Mouse (Mus musculus): ENCODE measurements around the gene Gm14403.
"Not testable (repeated sequence)": the region's sequence is repeated elsewhere in the genome, so short reads cannot be mapped to it uniquely, and the experiment has no call there.

Gm14403 gene

GRCm38 (mm10) chr2:177498067-177498466 lies at the start of gene Gm14403:
Gm14403 (plus strand) TSS chr2:177498215.
- DNase-seq, result peak; percentile 36 to 61

GRCm38 (mm10) chr2:177464676-177465075 lies 33.3 kb upstream of the Gm14403 start, which contains the start of gene Zfp970:
Zfp970 (plus strand) TSS chr2:177464733.
- DNase-seq, result peak in 1 of 2 experiments; percentile 46

DNA sequence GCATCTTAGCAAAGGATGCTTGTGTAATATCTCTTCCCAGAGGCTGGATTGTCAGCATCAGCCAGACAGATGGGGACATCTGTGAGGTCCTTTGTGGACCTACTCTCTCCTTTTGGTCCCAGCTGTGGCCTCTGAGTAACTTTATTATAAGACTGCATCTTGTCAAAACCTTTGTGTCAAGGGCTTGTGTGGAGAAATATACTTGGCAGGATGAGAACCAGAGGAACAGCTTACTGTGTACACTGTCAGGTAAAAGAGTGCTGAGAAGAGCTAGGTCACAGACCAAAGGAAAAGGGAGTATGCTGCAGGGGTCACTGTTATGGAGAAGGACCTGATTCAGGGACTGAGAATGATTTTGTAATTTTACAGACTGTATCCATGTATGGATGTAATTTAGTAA lies 29.8 kb upstream of the Gm14403 start:
- not testable (repeated sequence) for DNase-seq

- not testable (repeated sequence) for DNase-seq
Measured at GRCm38 (mm10) chr2:177472261-177472660, 25.8 kb upstream of the Gm14403 start.

- peak in 1 of 2 experiments; percentile 29 for DNase-seq
Measured at GRCm38 (mm10) chr2:177481971-177482370, 16.0 kb upstream of the Gm14403 start.

GRCm38 (mm10) chr2:177483238-177483948 lies 14.6 kb upstream of the Gm14403 start:
- DNase-seq, result not testable (repeated sequence)

DNA sequence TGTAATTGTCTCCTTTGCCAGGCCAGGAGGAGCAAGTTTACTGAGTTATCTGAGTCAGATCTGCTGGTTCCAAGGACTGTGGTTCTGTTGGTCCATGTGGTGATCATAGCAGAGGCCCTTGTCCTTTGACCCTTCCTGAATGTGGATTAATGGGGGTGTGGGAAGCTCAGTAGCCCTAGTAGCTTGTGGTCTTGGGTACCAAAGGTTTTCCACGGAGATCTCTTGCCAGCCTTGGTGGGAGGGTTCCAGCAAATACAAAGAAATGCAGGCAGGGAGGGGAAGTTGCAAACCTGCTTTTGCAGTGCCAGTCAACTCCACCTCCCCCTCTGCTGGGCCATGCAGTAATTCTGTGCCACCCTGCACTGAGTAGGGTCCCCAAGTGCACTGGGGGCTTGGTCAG lies 1.2 kb downstream of the Gm14403 start:
- not testable (repeated sequence) for DNase-seq

DNA sequence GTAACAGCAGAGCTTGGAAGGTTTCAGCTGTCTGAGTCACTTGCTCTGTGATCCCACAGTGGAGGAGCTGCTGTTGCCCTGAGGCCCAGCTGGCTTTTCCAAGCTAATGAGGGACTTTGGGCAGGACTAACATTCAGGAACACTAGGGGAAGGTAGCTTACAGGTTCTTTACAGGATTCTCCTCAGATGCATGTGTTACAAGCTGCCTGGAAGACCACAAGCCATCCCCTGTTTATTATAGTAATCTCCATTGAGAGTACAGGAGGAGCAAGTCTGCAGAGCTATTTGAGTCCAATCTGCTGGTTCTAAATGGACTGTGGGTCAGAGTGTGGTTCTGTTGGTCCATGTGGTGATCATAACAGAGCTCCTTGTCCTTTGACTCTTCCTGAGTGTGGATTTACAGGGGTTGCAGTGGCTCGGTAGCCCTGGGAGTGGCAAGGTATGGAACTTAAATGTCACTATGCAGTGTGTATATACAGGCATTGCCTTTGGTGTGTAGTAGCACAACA lies 7.2 kb downstream of the Gm14403 start:
- DNase-seq, result not testable (repeated sequence)

- not testable (repeated sequence) for DNase-seq
Measured at GRCm38 (mm10) chr2:177511381-177511780, 13.4 kb downstream of the Gm14403 start.

- DNase-seq, result not testable (repeated sequence)
Measured at GRCm38 (mm10) chr2:177511972-177512371, 14.0 kb downstream of the Gm14403 start.

DNA sequence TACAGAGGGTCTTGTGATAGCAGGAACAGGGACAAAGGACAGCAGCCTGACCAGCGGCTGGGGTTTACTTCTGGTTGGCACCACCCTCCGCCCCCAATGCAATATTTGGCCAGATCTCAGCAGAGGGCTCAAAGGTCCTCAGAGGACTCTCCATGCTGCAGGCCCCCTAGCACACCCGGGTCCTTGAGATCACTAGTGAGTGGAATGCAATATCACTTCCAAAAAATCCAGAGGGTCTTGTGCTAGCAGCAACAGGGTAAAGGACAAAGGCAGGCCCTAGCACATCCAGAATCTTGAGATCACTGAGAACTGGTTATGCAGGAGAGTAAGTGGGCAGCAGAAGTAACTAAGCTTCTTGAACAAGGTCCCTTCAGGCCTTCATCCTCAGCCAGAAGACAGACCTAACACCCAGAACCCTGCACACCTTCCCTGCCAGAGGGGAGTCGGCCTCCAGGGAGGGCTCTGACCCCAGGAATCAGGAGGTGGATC lies 16.0 kb downstream of the Gm14403 start:
- DNase-seq, result not testable (repeated sequence)

DNA sequence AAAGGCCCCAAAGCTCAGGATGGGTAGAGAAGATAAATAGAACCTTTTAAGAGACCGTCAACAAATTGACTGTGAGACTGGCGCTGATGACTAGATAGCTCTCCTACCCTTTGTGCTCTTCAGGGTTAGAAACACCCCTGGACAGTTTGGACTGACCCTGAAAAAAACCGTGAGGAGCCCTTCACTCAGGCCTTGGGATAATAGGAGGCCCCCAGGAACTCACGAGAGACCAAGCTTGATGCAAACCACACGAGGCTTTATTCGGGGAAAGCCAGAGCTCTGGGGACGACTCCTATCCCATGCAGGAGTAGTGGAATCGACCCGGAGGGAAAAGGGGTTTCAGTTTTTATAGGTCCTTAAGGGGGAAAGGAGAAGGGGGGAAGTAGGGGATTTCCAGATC lies 19.7 kb downstream of the Gm14403 start:
- DNase-seq, result not testable (repeated sequence)

GRCm38 (mm10) chr2:177518354-177518753 lies 20.3 kb downstream of the Gm14403 start:
- DNase-seq, result not testable (repeated sequence)

GRCm38 (mm10) chr2:177518960-177519359 lies 20.9 kb downstream of the Gm14403 start:
- DNase-seq, result not testable (repeated sequence)

- no peak for DNase-seq
Measured at GRCm38 (mm10) chr2:177520035-177520434, 22.0 kb downstream of the Gm14403 start.

DNA sequence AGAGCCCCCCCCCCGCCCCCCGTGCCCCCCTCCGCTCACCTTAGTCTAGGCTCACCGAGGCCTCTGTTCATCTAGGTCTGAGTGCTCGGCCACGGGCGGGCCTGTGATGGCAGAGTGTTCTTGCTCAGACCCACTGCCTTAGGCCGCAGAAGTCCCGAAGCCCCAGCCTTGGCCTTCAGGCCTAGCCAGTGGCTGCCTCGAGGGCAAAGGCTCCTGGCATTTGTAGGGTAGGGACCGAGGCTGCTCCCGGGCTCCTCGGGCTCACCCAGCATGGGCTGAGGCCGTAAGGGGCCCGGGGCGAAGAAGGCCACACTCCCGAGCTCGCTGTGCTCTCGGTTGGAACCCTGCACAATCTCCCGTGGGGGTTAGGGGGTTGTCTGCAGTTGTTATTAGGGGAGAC lies 25.0 kb downstream of the Gm14403 start:
- no peak for DNase-seq

DNA sequence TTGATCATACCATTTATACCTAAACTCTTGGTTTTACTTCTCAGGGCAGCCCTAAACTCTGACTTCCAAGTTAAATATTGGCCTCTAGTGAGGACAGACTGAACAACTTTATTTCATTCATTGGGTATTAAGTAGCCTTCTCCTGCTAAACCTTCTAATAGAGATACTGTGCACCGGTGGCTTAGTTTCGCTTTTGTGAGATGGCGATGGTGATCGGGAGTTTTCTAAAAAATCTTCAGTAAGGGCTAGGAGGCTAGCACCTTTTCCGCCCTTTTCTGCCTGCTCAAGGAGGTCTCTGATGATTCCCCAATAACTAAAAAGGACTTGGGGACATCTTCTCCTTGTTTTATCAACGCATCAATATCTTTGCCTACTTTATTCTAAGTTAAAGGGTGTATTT lies 25.7 kb downstream of the Gm14403 start:
- not testable (repeated sequence) for DNase-seq

DNA sequence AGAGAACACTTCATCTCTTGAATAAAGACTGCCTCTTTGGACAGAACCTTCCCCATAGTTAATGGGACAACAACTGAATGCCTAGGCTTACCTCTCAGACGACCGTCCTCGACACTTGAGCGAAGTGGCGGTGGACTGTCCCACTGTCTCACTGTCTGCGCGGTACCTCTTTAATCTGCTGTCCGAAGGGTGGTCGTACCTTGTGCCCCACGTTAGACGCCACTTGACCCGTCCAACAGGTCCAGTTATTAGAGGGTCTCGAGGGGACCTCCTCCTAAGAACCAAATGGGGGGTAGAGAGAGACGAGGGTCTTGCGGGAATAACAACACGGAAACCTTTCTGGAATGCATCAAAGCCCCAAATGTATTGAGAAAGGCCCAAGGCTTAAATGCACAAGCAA lies 26.2 kb downstream of the Gm14403 start:
- DNase-seq, result peak in 1 of 2 experiments; percentile 46

DNA sequence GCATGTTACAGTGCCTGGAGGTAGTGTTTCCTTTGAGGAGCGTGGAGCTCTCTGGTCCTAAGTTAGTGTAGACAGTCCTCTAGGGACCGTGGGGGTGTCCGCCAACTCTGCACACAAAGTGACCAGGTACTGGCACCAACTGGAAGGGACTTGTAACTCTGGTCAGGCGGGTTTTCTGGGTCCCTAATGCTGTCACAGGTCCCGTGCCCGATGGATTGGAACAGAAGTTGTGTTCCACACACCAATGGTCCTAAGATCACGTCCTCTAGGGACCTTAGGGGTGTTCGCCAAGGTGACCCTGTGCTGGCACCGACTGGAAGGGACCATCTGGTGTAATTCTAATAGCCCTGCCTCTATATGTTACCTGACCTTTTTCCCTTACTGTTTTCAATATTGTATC lies 37.9 kb downstream of the Gm14403 start:
- no peak for DNase-seq

DNA sequence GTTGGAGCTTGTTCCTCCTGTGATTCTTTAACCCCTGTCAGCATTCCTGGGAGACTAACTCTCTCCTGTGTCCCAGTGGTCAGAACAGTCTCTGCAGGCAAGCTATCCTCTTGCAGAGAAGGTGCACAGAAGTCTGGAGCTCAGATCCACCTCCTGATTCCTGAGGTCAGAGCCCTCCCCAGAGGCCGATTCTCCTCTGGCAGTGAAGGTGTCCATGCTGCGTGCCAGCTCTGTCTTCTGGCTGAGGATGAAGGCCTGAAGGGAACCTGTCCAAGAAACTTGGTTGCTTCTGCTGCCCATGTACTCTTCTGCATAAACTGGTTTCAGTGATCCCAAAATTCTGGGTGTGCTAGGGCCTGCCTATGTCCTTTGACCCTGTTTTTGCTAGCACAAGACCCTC lies 39.1 kb downstream of the Gm14403 start:
- DNase-seq, result not testable (repeated sequence)

GRCm38 (mm10) chr2:177537717-177538116 lies 39.7 kb downstream of the Gm14403 start:
- DNase-seq, result not testable (repeated sequence)

GRCm38 (mm10) chr2:177555261-177555660 lies 57.2 kb downstream of the Gm14403 start:
- DNase-seq, result peak in 1 of 2 experiments; percentile 26

Measured in kidney, postnatal 25 days (tissue).